Mouse (Mus musculus): Measurements from ENCODE around the gene S100a1. TPM values are rescaled to one million over a fixed set of nuclear protein-coding genes. Genes with fewer than 3 reads are reported as not detected.
A peak's percentile ranks its signal among the peaks of the same experiment; 100 is the strongest.

S100a1 gene
- 10 to 100 TPM; 54.7 to 62.3 TPM for total RNA-seq (2021)

- intact Hi-C loops (cut with DNase I), result no loop called here
- DNase-seq (ENCODE audit: extremely low spot score in 1 of 2, low spot score in 2 of 2), result peak in 1 of 2 experiments; percentile 79
Observed at GRCm38 (mm10) chr3:90513796-90514590, at the start of gene S100a1, which contains the start of gene S100a13. TSS of gene S100a1 (minus strand) at chr3:90514392. TSS of gene S100a13 (plus strand) at chr3:90514435.

DNA sequence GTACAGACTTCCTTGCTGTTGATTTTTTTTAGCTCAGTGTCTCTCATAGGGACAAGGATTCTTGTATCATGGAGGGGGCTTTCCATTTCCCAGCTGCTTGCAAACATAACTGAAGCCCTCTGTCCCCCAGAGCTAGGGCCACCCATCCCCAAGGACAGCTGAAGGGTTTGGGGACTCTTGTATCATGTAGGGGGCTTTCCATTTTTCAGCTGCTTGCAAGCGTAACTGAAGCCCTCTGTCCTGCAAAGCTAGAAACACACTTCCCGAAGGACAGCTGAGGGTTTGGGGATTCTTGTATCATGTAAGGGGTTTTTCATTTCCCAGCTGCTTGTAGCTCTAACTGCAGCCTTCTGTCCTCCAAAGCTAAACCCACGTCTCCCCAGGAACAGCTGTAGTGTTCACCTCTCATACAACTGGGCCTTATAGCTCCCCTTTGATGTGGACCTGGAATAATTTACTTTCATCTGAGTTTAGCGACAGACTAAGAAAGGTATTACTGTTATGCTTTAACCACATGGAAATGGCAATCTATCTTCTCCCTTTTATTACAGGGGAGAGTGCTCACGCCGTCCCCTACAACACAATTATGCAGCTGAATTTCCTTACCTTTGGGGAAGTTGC, 45.9 kb upstream of the S100a1 start, which contains the start of gene S100a3:
Gene S100a3, plus strand, starts transcription at position 571 of the 621 bp plus-strand sequence.
- no peak for DNase-seq (ENCODE audit: extremely low spot score in 1 of 2, low spot score in 2 of 2)
- intact Hi-C loops (cut with DNase I), result no loop called here

- intact Hi-C loops (cut with DNase I), result no loop called here
- DNase-seq (ENCODE audit: extremely low spot score in 1 of 2, low spot score in 2 of 2), result peak; percentile 36 to 63
Observed at GRCm38 (mm10) chr3:90555954-90556353, 41.8 kb upstream of the S100a1 start.

- DNase-seq (ENCODE audit: extremely low spot score in 1 of 2, low spot score in 2 of 2), result no peak
- intact Hi-C loops (cut with DNase I), result no loop called here
Observed at GRCm38 (mm10) chr3:90552231-90552630, 38.0 kb upstream of the S100a1 start.

DNA sequence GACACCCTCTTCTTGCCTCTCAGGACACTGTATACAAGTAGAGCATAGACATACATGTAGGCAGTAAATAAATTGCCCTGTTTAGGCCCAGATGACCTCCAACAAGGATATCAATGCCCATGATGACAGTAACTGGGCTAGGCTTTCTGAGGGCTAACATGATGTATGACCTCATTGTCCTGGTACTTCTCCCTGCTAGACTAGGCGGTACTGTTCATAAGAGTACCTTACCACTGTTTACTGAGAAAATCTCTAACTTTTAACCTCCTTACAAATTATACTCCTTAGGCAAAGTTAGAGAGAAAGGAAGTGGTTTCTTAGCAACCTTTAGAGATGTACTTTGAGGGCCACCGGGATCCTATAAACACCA, 36.2 kb upstream of the S100a1 start:
- intact Hi-C loops (cut with DNase I), result no loop called here
- no peak for DNase-seq (ENCODE audit: extremely low spot score in 1 of 2, low spot score in 2 of 2)

GRCm38 (mm10) chr3:90549676-90550420, 35.7 kb upstream of the S100a1 start:
- intact Hi-C loops (cut with DNase I), result no loop called here

DNA sequence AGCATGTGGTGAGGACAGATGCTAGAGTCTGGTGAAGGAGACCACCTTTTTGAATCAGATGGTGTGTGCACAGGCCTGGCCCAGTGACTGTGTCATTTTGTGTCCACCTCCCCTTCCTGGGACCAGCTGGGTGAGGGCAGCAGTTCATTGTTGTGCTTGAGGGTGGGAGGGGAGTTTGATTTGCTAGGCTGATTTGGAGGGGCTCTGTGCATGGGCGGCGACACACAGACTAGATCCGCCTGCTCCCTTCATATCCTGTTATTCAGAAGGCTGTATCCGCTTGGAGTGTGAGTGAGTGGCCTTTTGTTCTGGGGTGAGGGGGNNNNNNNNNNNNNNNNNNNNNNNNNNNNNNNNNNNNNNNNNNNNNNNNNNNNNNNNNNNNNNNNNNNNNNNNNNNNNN, 26.7 kb upstream of the S100a1 start:
- DNase-seq (ENCODE audit: extremely low spot score in 1 of 2, low spot score in 2 of 2), result peak in 1 of 2 experiments; percentile 66
- intact Hi-C loops (cut with DNase I), result no loop called here

More at GRCm38 (mm10) chr3:90549676-90550420, 35.7 kb upstream of the S100a1 start:
- DNase-seq (ENCODE audit: extremely low spot score in 1 of 2, low spot score in 2 of 2), result no peak

DNA sequence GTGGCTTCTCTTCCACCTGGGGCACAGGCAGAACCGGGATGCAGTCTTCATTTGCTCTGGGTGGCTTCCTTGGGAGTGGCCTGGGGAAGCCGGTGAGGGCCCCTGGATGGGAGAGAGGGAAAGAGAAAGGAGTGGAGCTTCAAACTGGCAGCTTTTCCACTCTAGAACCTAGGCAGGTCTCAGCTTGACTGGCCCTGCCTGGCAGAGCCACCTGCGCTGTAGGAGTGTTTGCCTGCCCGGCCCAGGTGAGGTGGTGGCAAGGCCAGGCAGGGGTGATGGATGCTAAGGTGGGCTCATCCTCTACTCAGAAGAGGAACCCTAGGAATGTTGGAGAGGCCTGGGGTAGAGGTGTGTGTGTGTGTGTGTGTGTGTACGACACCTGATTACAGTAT, 23.7 kb upstream of the S100a1 start:
- DNase-seq (ENCODE audit: extremely low spot score in 1 of 2, low spot score in 2 of 2), result no peak
- intact Hi-C loops (cut with DNase I), result loop anchor here (5.0 kb wide), 1 partner anchor 39 kb away; no protein-coding TSS in a partner anchor

DNA sequence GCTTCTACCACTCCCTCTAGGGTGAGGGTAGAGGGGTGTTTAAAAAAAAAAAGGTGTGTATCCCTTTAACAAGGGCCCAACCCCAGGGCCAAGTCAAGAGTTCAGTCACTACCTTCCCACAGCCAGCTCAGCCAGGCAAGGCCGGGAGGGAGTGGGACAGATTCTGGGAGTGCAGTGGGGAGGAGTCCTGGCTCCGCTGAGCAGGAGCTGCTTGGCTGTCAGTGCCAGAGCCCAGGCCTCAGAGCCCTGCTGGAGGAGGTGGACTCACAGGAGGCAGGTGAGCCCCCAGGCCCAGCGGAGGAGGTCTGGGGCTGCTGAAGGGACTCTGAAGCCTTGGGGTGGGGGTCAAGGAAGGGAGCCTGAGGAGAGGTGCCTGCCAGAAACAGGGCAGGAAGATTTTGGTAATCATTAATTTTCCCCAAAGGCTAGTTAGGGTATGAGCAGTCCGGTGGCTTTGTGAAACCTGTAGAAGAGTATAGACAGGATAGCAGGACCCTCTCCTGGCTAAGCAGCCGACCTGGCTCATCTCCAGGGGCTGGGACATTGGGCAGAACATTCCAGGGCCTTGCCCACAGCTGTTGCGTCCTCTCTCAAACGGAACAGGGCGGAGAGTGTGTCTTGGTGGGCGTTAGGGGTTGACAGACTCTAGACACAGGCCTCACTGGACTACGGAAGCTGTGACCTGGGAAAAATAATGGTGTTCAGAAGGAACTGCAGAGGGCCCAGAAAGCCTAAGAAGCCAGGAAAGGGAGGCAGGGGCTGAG, 23.1 kb upstream of the S100a1 start, which contains the start of gene S100a16:
Gene S100a16, plus strand, starts transcription at position 114 of the 764 bp plus-strand sequence.
- intact Hi-C loops (cut with DNase I), result loop anchor here (5.0 kb wide), 1 partner anchor 40 kb away; no protein-coding TSS in a partner anchor
- DNase-seq (ENCODE audit: extremely low spot score in 1 of 2, low spot score in 2 of 2), result peak; percentile 46 to 69

- no peak for DNase-seq (ENCODE audit: extremely low spot score in 1 of 2, low spot score in 2 of 2)
- intact Hi-C loops (cut with DNase I), result loop anchor here (5.0 kb wide), 1 partner anchor 42 kb away; no protein-coding TSS in a partner anchor
Observed at GRCm38 (mm10) chr3:90535446-90535845, 21.3 kb upstream of the S100a1 start.

- intact Hi-C loops (cut with DNase I), result no loop called here
- no peak for DNase-seq (ENCODE audit: extremely low spot score in 1 of 2, low spot score in 2 of 2)
Observed at GRCm38 (mm10) chr3:90531713-90532112, 17.5 kb upstream of the S100a1 start.

DNA sequence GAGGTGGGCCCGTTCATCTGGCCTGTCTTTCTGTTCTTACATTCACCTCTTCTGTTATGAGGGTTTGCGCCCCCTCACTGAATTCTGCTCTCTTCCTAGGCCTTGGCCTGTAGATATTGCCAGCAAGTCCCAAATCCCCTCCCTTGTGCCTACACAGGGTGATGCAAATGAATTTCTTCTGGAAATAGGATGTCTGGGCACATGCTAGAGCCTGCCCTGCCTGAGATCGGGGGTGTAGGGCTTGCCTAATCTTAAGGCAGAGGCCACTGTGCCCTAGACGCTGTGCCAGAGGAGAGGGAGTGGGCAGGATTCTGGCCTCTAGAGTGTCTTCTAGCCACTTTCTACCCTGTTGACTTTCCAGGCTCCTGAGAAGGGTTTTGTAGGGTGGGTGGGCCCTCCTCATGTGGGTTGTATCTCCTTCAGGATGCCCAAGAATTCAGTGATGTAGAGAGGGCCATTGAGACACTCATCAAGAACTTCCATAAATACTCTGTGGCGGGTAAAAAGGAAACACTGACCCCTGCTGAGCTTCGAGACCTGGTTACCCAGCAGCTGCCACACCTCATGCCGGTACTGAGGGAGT, 13.2 kb upstream of the S100a1 start:
- intact Hi-C loops (cut with DNase I), result loop anchor here (5.0 kb wide), 2 partner anchors 45 to 90 kb away; no protein-coding TSS in a partner anchor
- DNase-seq (ENCODE audit: extremely low spot score in 1 of 2, low spot score in 2 of 2), result no peak

GRCm38 (mm10) chr3:90526580-90526979, 12.4 kb upstream of the S100a1 start, which contains the start of gene S100a14:
TSS of gene S100a14 (plus strand) at chr3:90526856.
- intact Hi-C loops (cut with DNase I), result loop anchor here (5.0 kb wide), 2 partner anchors 46 to 91 kb away; no protein-coding TSS in a partner anchor
- no peak for DNase-seq (ENCODE audit: extremely low spot score in 1 of 2, low spot score in 2 of 2)

GRCm38 (mm10) chr3:90526076-90526475, 11.9 kb upstream of the S100a1 start:
- DNase-seq (ENCODE audit: extremely low spot score in 1 of 2, low spot score in 2 of 2), result no peak
- intact Hi-C loops (cut with DNase I), result loop anchor here (5.0 kb wide), 2 partner anchors 46 to 91 kb away; no protein-coding TSS in a partner anchor

DNA sequence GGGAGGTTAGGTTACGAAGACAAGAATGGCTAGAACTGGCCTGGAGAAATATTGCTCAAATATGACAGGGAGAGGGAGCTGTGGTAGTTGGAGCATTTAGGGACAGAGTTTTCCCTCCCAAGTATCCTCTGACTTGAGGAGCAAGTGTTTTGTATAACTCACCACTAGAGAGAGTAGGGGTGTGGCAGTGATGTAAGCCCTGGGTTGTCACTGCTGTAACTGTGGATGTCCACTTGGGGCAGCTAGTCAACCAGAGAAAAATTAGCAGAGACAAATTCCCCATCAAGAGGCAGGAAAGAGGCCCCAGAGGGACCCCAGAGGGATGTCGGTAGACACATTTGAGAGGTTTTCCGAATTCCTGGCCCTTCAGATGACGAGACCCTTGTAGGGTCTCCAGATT, 11.2 kb upstream of the S100a1 start:
- DNase-seq (ENCODE audit: extremely low spot score in 1 of 2, low spot score in 2 of 2), result peak in 1 of 2 experiments; percentile 36
- intact Hi-C loops (cut with DNase I), result loop anchor here (5.0 kb wide), 2 partner anchors 47 to 92 kb away; no protein-coding TSS in a partner anchor

DNA sequence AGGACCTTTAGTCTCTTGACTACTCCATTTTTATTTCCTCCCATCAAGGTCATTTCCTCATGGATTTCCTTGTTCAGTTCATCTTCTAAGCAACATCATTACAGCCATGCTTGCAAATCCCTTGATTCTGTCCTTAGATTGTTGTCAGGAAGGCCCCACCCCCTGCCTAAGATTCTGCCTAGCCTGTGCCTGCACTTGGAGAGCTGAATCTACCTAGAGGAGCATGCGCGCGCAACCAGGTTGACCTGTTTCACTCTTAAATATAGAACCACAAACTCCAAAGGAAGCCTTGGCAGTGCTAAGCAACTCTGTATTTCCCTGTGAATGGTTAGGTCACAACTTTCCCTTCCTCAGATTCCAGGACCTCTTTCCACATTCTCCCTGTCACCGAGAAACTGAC, 3.5 kb upstream of the S100a1 start:
- intact Hi-C loops (cut with DNase I), result no loop called here
- no peak for DNase-seq (ENCODE audit: extremely low spot score in 1 of 2, low spot score in 2 of 2)

- intact Hi-C loops (cut with DNase I), result no loop called here
Observed at GRCm38 (mm10) chr3:90515789-90516188, 1.6 kb upstream of the S100a1 start.

DNA sequence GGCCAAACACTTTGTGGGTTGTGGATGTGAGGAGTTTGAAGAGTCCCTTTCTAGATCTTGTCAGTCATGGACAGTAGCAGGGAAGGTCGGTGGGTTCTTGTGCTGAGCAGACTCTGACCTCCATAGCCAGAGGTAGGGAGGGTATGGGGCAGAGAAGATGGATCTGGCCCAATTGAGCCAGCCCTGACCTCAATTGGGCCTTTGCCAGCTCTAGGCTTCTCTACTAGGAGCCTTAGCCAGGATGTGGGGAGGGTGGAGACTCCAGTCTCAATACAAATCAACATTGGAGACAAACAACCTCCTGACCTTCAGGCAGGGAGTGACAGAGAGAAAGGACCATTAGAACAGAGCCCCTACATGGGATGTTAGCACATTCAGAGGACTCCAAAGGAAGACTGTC, 1.1 kb upstream of the S100a1 start:
- DNase-seq (ENCODE audit: extremely low spot score in 1 of 2, low spot score in 2 of 2), result peak in 1 of 2 experiments; percentile 64
- intact Hi-C loops (cut with DNase I), result no loop called here

More at GRCm38 (mm10) chr3:90515789-90516188, 1.6 kb upstream of the S100a1 start:
- no peak for DNase-seq (ENCODE audit: extremely low spot score in 1 of 2, low spot score in 2 of 2)

Measured in left cerebral cortex, postnatal 10 days (tissue).